Mouse (Mus musculus) common myeloid progenitor, adult 5-6 weeks (primary cell): ENCODE measurements at regions not wholly inside any gene's neighbourhood (a gene's known extent, or its start where the extent isn't known, plus 50 kb on each side); places are given as distances from the start of the nearest gene placed in this dataset.
A peak's percentile ranks its signal among the peaks of the same experiment; 100 is the strongest.

Experiments
- ATAC-seq: replicated peaks from 2 replicates; pipeline ENCODE4 v1.8.0; 2016; ENCODE audit warnings: low read depth, mild to moderate bottlenecking, moderate TSS enrichment, inconsistent platforms; ENCODE audit not compliant: poor library complexity, severe bottlenecking

DNA sequence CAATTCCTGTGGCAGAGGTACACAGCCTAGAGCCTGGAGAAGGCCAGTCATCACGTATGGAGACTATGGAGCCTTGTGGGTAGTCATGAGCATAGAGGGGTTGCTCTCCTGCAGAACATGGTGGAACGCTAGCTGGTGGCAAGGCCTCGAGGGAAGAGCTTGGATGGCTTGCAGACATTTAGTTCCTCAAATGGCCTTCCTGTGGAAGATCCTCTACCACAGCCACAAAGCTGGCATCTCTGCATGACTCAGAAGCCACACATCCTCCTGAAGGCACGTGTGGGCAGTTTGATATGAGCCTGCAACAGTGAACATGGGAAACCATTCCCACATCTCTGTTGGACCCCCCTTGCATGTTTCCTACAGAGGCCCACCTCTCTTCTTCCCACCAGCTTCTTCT is 547.9 kb upstream of the Lrrc6 start:
- ATAC-seq, result peak; percentile 90

DNA sequence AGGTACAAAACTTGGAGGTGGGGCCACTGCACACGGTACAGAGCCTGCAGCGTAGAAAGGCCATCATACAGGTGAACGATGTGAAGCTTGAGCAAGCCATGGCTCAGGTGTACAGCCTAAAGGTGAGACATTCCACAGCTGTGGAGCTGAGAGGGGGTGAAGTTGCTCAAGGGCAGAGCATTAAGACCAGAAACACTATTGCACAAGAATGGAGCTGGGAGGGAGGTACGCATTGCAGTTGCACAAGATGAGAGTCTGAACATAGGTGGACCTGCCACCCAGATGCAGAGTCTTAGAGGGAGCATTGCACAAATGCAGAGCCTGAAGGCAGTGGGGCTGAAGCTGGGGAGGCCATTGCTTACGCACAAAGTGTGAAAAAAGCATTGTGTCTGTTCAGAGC is 547.4 kb upstream of the Lrrc6 start:
- ATAC-seq, result peak; percentile 46

DNA sequence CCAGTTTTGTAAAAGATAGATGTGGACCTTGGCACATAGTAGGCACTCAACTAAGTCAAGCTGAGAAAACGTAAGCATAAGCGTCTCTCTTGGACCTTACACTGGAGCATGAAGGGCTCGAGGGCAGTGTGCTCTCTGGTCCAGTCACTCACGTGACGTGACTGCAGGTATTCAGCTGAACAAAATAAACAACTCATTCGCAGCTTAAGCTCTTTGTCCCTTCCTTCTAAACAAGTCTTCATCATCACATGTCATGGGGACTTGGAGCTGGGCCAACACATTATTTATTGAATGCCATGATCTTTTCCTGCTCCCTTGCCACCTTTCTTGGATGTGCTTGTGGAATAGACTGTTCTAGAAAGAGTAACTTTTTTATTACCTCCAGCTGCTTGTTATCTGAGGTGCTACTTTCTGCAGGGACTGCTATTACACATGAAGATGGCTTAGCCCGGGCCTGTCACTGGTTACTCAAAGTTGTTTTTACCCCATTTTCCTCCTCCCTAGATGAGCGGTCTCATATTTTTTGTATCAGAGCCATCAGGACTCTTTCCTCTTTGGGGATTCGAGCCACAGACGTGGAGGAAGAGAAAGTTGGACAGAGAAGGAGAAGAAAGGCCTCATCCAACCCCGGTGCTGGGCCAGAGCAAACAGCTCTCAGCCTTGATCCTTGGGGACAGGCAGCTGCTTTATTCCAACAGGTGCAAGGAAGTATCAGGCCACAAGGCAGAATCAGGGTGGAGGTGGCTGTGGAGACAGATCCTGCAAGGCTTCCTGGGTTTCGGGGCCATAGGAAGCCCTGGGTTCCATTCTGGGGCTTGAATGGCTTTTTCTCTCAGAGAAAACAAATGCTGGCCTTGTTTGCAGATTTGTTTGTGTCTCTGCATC is 545.5 kb upstream of the Lrrc6 start:
- ATAC-seq, result no peak

DNA sequence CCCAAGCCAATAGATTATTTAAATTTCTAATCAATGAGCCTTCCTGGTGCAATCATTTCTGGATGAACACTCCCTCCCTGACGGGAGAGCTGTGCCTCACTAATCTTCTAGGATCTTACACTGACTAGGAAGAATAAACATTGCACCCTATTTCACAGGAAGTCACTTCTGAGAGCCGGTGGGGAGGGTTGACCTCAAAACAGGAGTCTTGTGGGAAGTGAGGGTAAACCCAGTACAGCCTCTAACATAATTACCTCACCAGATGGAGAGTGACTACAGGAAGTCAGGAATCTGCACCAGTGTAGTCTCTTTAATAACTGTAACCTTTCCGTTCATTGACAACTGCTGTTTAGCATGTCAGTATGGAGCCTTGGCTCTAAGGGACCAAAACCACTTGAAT is 544.6 kb upstream of the Lrrc6 start:
- peak; percentile 68 for ATAC-seq

DNA sequence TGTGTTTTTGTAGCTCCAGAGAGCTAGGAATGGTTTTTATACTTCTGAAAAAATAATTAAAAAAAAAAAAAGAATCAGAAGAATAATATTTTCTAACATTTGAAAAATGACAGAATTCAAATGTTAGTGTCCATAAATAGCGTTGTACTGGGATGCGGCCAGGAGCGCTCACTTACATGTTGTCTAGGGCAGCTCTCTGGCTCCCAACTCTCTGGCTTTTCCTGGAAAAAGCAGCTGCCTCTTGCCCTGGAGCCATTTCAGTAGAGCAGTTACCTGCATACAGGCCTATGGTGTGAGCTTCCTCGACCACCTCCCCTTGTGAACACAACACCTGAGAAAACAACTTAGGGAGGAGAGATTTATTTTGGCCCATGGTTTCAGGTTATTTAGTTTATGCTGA is 544.1 kb upstream of the Lrrc6 start:
- ATAC-seq, result no peak

DNA sequence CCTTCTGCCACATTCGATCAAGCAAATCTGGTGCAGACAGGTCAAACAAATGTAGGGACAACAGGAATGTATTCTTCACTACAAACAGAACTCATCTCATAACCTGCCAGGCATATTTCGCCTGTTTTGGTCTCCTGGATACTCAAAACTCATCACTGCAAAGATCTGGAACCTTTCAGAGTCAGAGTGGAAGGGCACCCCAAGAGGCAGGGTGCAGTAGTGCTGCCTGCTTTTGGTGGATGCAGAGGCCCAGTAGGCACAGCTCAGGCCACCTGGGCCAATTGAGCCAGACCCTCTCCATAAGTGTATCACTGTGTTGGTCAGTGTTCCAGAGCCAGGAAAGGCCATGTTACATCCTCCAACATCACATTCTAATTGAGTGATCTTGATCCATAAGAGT is 541.4 kb upstream of the Lrrc6 start:
- ATAC-seq, result peak; percentile 31

DNA sequence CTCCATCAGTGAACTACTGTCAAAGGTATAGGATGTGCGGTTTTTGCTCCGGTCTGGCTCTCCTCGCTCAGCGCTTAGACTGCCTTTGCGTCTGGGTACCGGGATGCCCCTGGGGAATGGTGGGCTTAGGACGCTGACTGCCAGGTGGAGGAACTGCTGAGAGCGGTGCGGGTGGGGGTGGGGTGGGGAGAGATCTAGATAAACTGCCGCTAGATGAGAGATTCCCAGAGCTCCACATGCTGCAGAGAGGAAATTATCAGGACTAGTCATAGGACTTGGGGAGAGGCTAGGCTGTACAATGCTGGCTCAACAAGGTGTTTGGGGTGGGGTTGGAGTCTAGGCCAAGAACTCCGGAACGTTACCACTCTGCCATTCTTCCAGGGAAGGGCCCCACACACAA is 539.5 kb upstream of the Lrrc6 start:
- no peak for ATAC-seq

DNA sequence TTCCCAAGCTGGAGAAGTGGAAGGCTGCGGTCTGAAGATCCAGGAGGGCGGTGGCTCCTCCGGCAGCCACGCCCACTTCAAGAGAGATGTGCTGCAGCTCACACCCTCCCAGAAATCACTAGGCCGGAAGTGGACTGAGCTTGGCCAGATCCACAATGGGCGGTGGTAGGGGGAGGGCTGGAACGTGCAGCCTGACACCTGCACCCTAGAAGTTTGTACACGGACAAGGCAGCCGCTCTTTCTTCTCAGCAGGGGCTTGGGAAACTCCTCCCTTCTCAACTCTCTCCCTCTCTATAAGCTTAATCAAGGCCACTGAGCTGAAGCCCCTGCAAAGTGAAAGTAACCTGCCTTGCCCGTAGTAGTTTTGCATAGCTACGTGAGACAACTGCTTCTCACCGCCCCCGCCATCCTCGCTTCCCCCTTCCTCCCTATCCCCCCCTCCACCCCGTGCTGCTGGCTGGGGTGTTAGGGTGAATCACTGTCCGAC is 538.8 kb upstream of the Lrrc6 start:
- peak; percentile 61 for ATAC-seq

DNA sequence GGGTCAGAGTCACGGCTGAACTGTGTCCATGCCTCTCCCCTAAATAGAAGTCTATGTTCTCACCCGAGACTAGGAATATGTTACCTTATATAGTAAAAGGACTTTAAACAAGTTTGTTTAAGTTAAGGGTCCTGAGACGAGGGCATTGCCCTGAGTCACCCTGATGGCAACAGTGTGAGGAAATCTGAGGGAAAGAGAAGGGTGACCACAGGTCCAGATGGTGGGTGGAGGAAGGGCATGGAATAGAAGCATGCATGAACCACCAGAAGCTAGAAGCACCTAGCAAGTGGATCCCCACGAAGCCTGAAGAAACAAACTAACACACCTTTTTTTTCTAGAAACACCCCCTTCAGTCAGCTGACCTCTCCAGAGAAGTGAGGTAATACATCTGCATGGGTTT is 536.9 kb upstream of the Lrrc6 start:
- peak; percentile 34; the same call in 1 of the 2 replicates for ATAC-seq

DNA sequence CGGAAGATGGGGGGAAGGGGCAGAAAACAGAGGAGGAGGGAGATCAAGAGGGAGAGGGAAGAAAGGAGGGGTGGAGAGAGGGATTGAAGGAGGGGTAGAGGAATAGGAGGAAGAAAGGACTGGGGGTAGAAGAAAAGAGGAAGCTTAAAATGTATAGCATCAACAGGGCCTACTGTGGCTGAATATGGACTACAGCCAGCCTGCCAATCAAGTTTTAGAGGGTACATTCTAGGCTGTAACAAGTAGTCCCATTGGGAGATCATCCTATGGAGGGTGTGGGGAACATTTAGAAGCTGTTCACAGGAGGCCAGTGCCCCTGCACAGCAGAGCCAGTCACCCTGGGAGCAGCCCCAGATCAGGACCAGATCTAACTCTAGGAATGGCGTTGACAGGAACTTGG is 535.6 kb upstream of the Lrrc6 start:
- ATAC-seq, result peak; percentile 7

DNA sequence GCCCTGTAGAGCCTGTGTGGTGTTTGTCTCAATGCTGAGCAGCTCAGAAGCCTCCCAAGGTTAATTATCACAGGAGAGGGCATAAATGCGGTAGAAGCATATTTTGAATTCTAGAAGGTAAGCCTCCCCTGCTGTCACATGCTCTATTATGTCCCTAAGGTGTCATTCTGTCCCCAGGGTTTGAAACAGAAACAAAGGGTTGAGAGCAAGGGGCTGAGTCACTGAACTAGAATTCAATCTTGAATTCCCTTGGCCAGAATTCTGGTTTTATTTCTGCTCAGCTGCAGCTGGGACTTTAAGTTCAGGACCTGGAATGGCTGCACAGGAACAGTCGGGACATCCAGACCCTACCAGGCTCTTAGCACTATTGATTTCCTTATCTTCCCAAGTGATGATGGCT is 533.2 kb upstream of the Lrrc6 start:
- ATAC-seq, result no peak

DNA sequence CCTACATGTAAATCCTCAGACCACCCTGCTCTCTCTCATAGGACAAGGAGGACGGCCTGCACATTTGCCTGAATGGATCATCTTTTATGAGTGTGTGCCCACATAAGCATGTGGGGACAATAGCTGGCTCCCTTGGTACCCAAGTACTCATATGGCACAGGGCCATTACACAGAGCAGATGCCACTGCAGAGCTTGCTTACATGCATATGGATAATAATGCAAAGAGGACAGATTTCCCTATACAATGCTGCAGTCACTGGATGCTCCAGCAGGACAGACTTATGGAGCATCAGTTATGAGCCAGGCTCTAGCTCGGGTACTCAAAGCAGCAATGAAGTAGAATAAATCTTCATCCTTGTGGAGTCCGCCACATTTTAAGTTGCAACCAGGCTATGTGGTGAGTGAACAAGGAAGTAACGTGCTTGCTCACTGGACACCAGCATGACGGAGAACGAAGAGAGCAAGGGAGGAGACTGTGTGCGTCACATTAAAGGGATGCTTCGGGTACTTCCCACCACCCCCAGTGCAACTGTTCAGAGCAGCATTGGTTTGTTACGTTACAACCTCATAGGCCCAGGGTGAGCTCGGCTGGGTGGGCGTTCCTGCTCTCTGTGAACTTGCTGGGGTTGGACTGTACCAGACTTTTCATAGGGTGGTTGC is 531.3 kb upstream of the Lrrc6 start:
- no peak; the same call in 1 of the 2 replicates for ATAC-seq

DNA sequence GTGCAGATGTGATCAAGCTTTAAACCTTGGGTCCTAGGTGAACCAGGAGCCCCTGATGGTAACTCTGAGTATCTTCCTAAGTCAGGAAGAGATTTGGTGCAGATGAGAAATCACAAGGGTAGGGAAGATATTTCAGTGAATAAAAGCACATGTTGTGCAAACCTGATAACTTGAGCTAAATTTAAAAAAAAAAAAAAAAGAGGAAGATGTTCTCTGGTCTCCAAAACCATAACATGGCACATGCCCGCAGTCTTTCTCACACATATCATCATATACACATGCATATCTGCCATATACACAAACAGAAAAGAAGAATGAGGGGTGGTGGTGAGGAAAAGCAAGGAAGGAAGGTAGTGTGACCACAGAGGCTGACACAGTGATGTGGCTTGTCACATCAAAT is 530.3 kb upstream of the Lrrc6 start:
- peak; percentile 82 for ATAC-seq

DNA sequence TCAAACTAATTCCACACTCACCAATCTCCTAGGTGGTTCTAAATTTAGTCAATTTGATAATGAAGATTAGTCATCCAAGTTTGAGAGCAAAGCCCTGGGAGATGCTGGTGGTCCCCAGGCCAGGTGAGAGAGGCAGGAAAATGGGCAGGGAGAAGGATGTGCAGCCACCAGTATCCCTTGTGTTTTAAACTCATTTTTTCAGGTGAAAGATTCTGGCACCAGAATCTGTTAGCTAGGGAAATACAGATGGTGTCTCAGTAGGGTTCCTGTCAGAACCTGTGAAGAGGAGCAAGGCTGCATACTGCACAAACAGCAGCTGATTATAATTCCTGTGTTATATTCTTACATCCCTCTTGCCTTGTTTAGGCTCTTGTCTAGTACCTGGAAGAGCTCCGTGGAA is 527.5 kb upstream of the Lrrc6 start:
- ATAC-seq, result no peak

DNA sequence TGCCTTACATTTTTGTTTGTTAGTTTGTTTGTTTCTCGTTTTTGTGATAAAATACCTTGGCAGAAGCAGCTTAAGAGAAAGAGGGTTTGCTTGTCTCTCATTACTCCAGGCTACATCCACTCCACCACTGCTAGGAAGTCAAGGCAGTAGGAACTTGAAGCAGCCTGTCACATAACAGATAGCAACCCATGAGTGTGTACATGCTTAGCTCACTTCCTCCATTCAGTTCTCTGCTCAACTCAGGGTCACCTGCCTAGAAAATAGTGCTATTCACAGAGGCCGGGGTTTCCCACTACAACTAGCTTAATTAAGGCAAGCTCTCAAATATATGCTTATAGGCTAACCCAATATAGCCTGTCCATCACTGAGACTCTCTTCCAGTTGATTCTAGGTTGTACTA is 527.0 kb upstream of the Lrrc6 start:
- no peak for ATAC-seq

DNA sequence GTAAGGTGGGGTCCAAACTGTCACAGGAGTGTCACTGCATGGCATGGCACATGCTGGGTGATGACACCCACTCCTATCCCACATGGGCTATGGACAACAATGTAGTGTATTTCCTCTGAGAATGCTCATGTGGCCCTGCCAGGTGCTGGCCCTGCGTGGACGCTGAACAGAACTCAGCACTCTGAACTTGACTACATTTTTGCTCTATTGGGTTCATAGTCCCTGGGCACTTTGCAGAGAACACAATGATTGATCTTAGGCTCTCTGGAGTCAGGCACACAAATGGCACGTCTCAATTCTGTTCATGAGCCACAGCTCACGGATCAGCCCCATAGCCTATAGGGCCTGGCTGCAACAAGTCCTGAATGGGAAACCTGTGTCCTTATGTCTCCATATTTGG is 525.0 kb upstream of the Lrrc6 start:
- ATAC-seq, result no peak

DNA sequence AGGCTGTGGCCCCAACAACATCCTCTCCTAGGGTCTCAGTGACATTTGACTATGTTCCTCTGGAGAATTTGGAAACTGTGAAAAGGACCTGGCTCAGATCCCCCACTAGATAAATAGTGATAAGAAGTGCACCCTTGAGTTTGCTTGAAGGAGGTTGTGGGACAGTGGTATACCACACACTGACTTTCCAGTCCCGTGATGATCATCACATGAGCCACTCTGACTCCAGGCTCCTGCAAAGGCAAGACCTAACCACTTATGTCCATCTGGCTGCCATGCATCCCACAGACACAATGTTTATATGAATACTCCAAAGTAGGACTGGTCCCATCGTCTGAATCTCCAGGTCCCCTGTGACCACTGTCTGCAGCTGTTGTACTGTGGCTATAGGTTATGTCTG is 523.7 kb upstream of the Lrrc6 start:
- 0 out of 2 replicates have a peak, but pooled peaks have one; percentile 11 for ATAC-seq

DNA sequence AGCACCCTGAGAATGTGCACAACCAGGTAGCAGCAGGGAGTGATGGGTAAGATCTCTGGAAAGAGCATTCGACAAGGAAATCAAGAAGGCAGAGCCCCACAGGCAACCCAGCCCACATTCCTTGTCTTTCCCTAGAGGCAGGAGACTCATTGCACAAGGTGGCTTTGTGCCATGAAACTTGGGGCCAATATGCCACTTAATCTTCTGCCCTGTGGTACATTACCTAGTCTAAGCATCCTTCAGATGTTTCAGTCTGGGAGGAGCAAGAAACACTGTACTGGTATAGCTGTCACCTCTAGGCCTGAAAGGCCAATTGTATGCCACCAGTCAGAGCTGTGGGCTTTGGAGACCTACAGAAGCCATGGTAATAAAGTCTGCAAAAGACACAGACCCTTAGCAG is 522.4 kb upstream of the Lrrc6 start:
- ATAC-seq, result no peak

DNA sequence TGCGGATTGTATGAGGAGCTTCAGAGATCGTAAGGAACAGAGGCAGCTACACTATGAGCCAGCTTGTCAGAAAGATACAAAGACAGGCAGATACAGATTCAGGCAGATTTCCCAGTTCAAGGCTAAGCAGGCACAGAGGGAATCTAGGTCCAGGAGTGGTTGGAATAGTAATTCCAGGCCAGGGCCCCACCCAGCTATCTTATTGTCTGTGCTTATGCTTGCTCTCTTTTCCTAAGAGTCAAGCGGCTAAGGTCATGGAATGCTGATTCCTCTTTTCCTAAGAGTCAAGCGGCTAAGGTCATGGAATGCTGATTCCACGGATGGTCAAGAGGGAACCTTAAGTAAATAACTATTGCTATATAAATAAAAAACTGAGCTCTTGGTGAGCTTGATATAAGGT is 520.7 kb upstream of the Lrrc6 start:
- no peak for ATAC-seq

DNA sequence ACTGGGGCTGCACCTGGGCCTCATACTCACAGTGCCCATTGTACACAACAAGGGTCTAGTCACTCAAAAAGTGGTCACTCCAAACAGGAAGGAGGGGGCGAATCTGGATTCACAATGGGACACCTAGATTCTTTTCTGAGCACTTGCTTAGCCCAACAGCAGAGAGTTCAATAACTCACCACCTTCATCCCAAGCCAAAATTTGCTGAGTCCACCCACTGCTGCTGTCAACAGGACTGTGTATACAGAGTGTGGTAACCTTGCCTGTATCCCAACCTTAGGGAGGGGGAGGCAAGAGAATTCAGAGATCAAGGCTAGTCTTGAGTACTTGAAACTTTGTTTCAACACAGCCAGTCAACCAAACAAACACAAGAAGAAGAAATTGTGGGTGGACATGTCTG is 519.2 kb upstream of the Lrrc6 start:
- ATAC-seq, result no peak

DNA sequence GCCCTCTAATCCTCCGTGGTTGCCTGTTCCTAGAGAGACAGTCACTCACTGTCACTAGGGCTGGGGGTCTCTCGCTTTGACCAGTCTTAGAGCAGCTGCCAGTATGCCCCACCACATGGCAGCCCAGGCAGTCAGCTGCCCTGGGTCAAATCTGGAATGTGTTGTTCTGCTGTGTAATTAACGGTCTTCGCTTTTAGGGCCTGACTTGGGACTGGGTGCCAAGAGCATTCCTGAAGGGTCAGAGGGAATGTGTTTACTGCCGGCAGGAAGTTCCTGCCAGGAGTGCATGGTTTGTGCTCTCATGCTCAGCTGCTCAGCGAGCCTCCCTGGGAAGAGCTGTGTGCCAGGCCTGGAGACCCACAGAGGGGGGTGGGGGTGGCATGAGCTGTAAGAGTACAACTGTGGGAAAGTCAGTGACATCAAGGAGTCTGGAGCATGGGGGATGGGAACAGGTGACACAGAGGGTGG is 518.5 kb upstream of the Lrrc6 start:
- no peak for ATAC-seq
